Mouse (Mus musculus) stomach, postnatal 0 days (tissue): ENCODE measurements at regions not wholly inside any gene's neighbourhood (a gene's known extent, or its start where the extent isn't known, plus 50 kb on each side); places are given as distances from the start of the nearest gene placed in this dataset.
A peak's percentile ranks its signal among the peaks of the same experiment; 100 is the strongest.

Experiments used
- ATAC-seq: fragments of 200-750 bp; cut with Nextera tagmentation; 2 replicates; pipeline ENCODE4 v1.8.0; 2017; ENCODE audit not compliant: low FRiP score, low TSS enrichment
- DNase-seq: peaks from one replicate; pipeline ENCODE4 v3.0.0-alpha.2; 2016; ENCODE audit warnings: low spot score
- H3K27ac ChIP-seq: fragments of 300-500 bp; sonication (generic); replicated peaks from 2 replicates; pipeline ENCODE4 v1.5.1; 2014; ENCODE audit warnings: mild to moderate bottlenecking, control low read depth
- H3K27me3 ChIP-seq: fragments of 300-500 bp; sonication (generic); 2 replicates; pipeline ENCODE4 v1.6.1; 2014; ENCODE audit warnings: low read length; ENCODE audit not compliant: control insufficient read depth, insufficient read depth
- H3K36me3 ChIP-seq: fragments of 300-500 bp; sonication (generic); 2 replicates; pipeline ENCODE4 v1.6.1; 2014; ENCODE audit warnings: low read length, mixed read lengths; ENCODE audit not compliant: control insufficient read depth, insufficient read depth
- H3K4me1 ChIP-seq: fragments of 300-500 bp; sonication (generic); replicated peaks from 2 replicates; pipeline ENCODE4 v1.6.1; 2014; ENCODE audit warnings: antibody characterized with exemption; ENCODE audit not compliant: control insufficient read depth, insufficient read depth
- H3K4me2 ChIP-seq: fragments of 300-500 bp; sonication (generic); replicated peaks from 2 replicates; pipeline ENCODE4 v1.6.1; 2014; ENCODE audit warnings: low read depth, mild to moderate bottlenecking, control low read depth, moderate library complexity
- H3K4me3 ChIP-seq: fragments of 300-500 bp; sonication (generic); 2 replicates; pipeline ENCODE4 v1.5.1; 2014; ENCODE audit warnings: low read depth, low read length, control low read depth
- H3K9ac ChIP-seq: fragments of 300-500 bp; sonication (generic); 2 replicates; pipeline ENCODE4 v1.6.1; 2014; ENCODE audit warnings: mild to moderate bottlenecking, low read length, control low read depth, mixed read lengths
- H3K9me3 ChIP-seq: fragments of 300-500 bp; sonication (generic); 2 replicates; pipeline ENCODE4 v1.6.1; 2016; ENCODE audit warnings: low read length; ENCODE audit not compliant: control insufficient read depth
- CTCF ChIP-seq: IDR thresholded peaks from 2 replicates; pipeline ENCODE4 v1.5.1; 2016; ENCODE audit warnings: antibody characterized with exemption, low read depth, mild to moderate bottlenecking, moderate library complexity
- EP300 ChIP-seq: optimal IDR thresholded peaks from 2 replicates; pipeline ENCODE3; 2016; ENCODE audit warnings: antibody characterized with exemption
- whole genome bisulfite sequencing: fragments of 180-500 bp; shearing (Covaris S2); extraction: QIAGEN DNeasy Blood & Tissue Kit; methylation state at CpG from one replicate; pipeline ENCODE4 v1.1.7; 2014; 5-methylcytosine and 5-hydroxymethylcytosine counted together

DNA sequence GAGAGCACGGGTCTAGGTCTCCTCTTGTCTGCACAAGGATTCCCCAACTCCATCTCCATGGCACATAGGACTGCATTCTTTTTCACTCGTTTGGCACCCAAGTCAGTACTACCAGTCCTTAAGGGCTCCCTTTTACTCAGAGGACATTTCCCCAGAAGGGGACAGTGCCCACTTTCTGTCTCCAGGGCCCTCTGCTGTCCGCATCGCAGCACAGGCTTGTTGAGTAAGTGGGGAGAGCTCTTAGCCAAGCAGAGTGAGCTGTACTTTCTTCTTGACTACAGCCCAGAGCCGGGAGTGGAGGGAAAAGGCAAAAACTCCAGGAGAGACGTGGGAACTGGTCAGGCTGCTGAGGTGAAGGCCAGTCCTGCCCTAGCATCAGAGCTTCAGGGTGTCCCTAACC, 69.5 kb upstream of the Agap1 start:
- Histone ChIP-seq H3K36me3 (no peaks in the 10 kb centered on the region), H3K27ac (no peak overlapping the region), H3K4me2 (no peak overlapping the region), H3K9me3 (no peaks in the 10 kb centered on the region), H3K4me1 (no peaks in the 10 kb centered on the region), H3K27me3 (no peaks in the 10 kb centered on the region), H3K4me3 (no peak overlapping the region), H3K9ac (no peak overlapping the region)
- WGBS = 55% methylated on average over 6 of the region's 6 CpGs
- ATAC-seq (no peak), DNase-seq (no peak)
- no peak for TF ChIP-seq EP300
- TF ChIP-seq CTCF = no peak

DNA sequence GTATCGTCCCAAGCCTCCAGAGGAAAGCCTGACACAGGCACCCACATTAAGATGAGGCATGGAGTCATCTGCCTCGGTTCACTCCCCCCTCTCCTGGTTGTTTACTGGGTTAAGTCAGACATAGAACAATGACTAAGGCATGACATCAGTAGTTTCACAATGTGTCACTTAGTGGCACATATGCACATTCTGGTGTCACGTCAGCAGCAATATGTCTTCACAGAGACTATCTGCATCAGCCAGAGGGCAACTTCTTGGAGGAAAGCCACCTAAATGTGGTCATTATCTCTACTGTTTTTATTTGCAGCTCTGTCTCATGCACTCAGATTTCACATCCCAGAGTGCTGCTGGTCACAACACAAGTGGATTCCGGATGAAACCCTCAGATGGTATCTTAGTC, 61.9 kb upstream of the Agap1 start:
- no peaks in the 10 kb centered on the region for H3K4me1 ChIP-seq
- H3K27me3 ChIP-seq = no peaks in the 10 kb centered on the region
- DNase-seq = no peak
- H3K9me3 ChIP-seq = no peaks in the 10 kb centered on the region
- 61% methylated on average over 4 of the region's 4 CpGs for WGBS
- H3K27ac ChIP-seq = no peak overlapping the region
- no peak overlapping the region for H3K4me3 ChIP-seq
- H3K9ac ChIP-seq = no peak overlapping the region
- ATAC-seq = no peak
- H3K4me2 ChIP-seq = no peak overlapping the region
- no peaks in the 10 kb centered on the region for H3K36me3 ChIP-seq
- TF ChIP-seq CTCF = no peak
- TF ChIP-seq EP300 = no peak

DNA sequence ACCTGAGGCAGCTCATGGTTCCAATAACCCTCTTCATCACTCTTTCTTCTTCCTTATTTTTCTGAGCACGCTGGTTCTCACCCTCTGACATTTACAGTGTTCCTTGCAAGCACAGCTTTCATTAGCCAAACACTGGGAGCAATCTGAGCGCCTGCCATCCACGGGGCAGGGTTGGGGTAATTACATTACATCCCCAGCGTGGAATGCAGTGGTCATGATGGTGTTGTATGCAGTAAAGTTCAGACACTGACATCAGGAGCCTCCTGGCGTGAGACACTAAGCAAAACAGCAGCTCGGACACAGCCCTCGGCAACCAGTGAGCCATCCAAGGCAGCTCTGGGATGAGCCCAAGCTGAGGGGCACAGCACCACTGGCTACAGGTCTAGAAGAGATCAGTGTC, 60.1 kb upstream of the Agap1 start:
- Histone ChIP-seq H3K4me1 (no peaks in the 10 kb centered on the region), H3K4me2 (no peak overlapping the region), H3K27me3 (no peaks in the 10 kb centered on the region), H3K9ac (no peak overlapping the region), H3K4me3 (no peak overlapping the region), H3K36me3 (no peaks in the 10 kb centered on the region), H3K9me3 (no peaks in the 10 kb centered on the region), H3K27ac (no peak overlapping the region)
- TF ChIP-seq CTCF = no peak
- TF ChIP-seq EP300 = no peak
- no peak for DNase-seq
- WGBS = 41% methylated on average over 7 of the region's 7 CpGs
- no peak for ATAC-seq

DNA sequence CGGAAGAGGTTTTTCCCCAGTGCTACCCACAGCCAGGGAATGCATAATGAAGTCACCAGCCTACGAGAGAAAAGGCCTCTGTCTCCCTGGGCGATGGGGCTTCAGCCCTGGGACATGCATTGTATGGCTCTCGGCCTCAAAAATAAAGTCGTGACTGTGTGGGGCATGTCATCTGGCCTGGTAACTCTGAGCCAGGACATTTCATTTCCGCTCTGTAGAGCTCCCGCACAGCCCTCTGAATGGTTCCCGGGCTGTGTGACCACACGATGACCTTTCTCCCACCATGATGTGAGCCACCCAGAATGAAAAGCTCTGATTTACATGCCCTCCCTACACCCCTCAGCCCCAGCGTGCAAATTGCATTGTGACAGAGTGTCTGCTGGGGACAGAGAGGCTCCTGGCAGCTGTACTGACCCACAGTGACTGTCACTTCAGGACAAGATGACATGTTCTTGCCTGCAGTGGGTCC, 53.8 kb upstream of the Agap1 start:
- H3K9ac ChIP-seq = no peak overlapping the region
- TF ChIP-seq EP300 (no peak), CTCF (no peak)
- no peak overlapping the region for H3K27ac ChIP-seq
- H3K27me3 ChIP-seq = no peaks in the 10 kb centered on the region
- H3K9me3 ChIP-seq = no peaks in the 10 kb centered on the region
- 69% methylated on average over 10 of the region's 10 CpGs for WGBS
- H3K36me3 ChIP-seq = no peaks in the 10 kb centered on the region
- no peak for DNase-seq
- no peaks in the 10 kb centered on the region for H3K4me1 ChIP-seq
- no peak overlapping the region for H3K4me3 ChIP-seq
- 0 out of 2 replicates have a peak, but pooled peaks have one; percentile 18 for ATAC-seq
- H3K4me2 ChIP-seq = no peak overlapping the region

DNA sequence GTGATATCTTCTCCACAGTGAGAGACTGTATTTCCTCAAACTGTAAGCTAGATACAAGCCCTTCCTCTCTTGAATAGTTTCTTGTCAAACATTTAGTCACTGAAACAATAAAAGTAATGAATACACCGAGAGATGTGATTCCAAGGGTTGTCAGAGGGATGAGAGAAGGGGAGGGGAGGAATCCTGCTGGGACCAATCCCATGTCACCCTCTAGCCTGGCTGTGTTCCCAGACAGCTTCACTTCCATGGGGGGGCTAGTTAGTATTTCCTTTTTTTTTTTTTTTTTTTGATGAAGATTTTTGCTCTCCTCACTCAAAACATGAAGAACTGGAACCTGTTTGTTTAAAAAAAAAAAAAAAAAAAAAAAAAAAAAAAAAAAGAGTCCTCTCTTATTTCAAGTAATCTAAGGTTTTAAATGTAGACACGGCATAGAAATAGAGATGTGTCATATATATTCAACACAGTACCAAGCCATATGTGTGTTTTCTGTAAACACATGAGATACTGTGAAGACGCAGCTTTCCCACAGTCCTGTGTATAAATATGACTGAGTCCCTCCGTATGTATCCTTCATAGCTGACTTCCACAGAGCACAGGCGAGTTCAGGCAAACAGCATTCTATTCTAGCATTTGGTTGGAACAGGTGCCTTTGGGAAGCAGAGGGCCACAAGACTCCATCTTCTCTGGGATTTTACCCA, 51.9 kb upstream of the Agap1 start:
- Histone ChIP-seq H3K4me2 (no peak overlapping the region), H3K9me3 (no peaks in the 10 kb centered on the region), H3K4me1 (no peaks in the 10 kb centered on the region), H3K27me3 (no peaks in the 10 kb centered on the region), H3K27ac (no peak overlapping the region), H3K4me3 (no peak overlapping the region), H3K9ac (no peak overlapping the region), H3K36me3 (no peaks in the 10 kb centered on the region)
- no peak for DNase-seq
- WGBS = 63% methylated on average over 5 of the region's 5 CpGs
- TF ChIP-seq CTCF (no peak), EP300 (no peak)
- ATAC-seq = no peak

DNA sequence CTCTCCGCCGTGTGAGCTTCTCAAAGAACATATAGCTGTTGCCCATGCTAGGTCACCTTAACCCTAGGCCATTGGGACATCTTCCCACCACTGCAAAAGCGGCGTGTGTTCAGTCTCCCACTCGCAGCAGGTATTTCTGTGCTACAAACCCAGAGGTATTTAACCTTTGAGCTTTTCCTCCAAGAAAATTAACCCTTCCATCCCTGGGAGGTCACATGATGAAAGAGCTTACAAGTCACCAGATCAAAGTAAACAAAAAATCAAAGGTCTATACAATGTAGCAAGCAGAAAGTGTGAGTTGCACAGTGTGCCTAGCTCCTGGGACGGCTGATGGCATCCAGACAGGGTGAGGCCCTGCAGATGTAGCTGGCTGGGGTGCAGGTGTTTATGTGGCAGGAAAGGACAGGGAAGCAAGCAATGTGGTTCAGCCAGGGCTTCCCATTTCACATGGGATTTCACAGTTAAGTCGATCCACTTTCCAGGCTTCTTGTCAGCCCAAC, 51.0 kb upstream of the Agap1 start:
- DNase-seq (no peak), ATAC-seq (no peak)
- H3K4me1 ChIP-seq = no peaks in the 10 kb centered on the region
- no peaks in the 10 kb centered on the region for H3K9me3 ChIP-seq
- H3K36me3 ChIP-seq = no peaks in the 10 kb centered on the region
- WGBS = 50% methylated on average over 7 of the region's 7 CpGs
- H3K4me3 ChIP-seq = no peak overlapping the region
- no peak for TF ChIP-seq EP300
- no peak overlapping the region for H3K9ac ChIP-seq
- H3K27me3 ChIP-seq = no peaks in the 10 kb centered on the region
- H3K4me2 ChIP-seq = no peak overlapping the region
- H3K27ac ChIP-seq = no peak overlapping the region
